Mouse (Mus musculus): ENCODE results near the gene Tpp2. TPM values are rescaled to one million over a fixed set of nuclear protein-coding genes. Genes with fewer than 3 reads are reported as not detected.
"Not testable (repeated sequence)": the region's sequence is repeated elsewhere in the genome, so short reads cannot be mapped to it uniquely, and the experiment has no call there.

Tpp2 gene
- total RNA-seq, 2 experiments from 2014 or later = 49.7 to 52.4 TPM

DNA sequence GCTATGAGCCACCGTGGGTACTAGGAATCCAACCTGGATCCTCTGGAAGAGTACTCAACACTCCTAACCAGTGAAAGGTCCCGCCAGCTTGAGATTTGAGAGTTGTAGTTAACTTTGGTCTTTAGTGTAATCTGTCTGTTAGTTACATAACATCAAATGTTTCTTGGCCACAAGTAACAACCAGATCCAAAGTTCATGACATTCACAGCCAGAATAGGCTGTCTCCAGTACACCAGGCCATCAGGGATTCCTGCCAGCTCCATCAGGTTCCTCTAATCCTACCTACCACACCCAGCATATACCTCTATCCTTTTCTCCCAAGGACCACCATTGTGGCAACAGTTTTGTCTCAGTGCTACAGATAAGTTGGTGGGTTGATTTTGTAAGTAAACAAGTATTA is 82.1 kb downstream of the Tpp2 start:
- DNase-seq (ENCODE audit: extremely low spot score in 1 of 2, low spot score in 1 of 2) = no peak

GRCm38 (mm10) chr1:44019934-44020333 is 86.5 kb downstream of the Tpp2 start, which contains the start of gene Mettl21c:
Gene Mettl21c (minus strand): TSS chr1:44020034.
- DNase-seq (ENCODE audit: extremely low spot score in 1 of 2, low spot score in 1 of 2) = no peak

DNA sequence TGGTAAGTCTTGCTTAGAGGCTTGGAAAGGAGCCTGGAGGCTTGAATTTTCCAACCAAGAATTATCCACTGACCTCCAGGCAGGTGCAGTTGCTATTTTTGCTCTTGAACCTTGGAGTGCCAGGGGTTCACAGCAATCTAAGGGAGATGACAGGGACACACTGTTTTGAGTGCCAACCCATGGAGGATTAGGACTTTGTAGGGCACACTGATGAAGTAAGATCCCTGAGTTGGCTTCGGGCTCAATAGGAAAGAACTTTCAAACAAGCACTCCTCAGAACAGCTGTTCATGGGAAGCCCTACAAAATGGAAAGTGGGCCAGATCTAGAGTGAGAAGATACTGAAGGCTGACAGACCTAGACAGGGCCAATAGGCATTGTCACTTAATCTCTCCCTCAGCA is 89.2 kb downstream of the Tpp2 start:
- no peak for DNase-seq (ENCODE audit: extremely low spot score in 1 of 2, low spot score in 1 of 2)

DNA sequence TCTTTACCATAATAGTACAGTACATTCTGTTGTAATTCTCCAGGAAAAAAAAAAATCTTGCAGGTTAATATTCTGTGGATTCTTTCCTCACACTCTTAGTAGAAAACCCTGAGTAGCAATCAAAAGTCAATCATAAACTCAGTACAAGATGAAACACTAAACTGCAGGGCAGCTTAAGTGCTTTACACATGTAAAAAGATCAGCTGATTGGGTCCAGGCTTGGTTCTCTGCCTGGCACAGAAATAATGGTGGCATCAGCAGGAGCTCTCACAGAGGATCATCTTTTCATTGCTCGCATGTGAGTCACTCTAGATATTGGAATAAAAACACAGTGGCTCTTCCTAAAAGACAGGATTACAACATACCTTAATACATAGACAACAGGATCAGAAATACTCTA is 94.2 kb downstream of the Tpp2 start:
- no peak for DNase-seq (ENCODE audit: extremely low spot score in 1 of 2, low spot score in 1 of 2)

- DNase-seq (ENCODE audit: extremely low spot score in 1 of 2, low spot score in 1 of 2) = no peak
These were observed 98.8 kb downstream of the Tpp2 start for GRCm38 (mm10) chr1:44032213-44032612.

DNA sequence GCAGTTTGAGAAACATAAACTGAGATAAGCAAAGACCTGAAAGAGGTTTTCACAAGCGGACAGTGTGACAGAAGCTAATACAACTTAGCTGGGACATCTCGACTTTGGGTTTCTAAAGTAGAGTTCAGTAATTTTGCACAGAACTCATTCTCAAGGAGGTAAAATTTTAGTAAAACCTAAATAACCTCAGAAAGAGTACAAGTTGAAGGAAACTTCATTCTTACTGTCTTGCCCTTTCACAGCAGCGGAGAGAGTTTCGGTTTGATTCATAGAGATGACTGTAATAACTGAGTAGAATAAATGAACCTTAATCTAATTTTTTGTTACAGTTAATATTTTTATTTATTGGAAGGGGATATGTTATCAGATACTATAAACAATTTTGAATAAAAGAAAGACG is 99.5 kb downstream of the Tpp2 start:
- DNase-seq (ENCODE audit: extremely low spot score in 1 of 2, low spot score in 1 of 2) = no peak

- DNase-seq (ENCODE audit: extremely low spot score in 1 of 2, low spot score in 1 of 2) = peak in 1 of 2 experiments; percentile 66
These were observed 108.5 kb downstream of the Tpp2 start for GRCm38 (mm10) chr1:44041797-44042554.

GRCm38 (mm10) chr1:44042555-44042915 is 109.1 kb downstream of the Tpp2 start:
- DNase-seq (ENCODE audit: extremely low spot score in 1 of 2, low spot score in 1 of 2) = no peak

- not testable (repeated sequence) for DNase-seq (ENCODE audit: extremely low spot score in 1 of 2, low spot score in 1 of 2)
These were observed 112.2 kb downstream of the Tpp2 start for GRCm38 (mm10) chr1:44045689-44046088.

DNA sequence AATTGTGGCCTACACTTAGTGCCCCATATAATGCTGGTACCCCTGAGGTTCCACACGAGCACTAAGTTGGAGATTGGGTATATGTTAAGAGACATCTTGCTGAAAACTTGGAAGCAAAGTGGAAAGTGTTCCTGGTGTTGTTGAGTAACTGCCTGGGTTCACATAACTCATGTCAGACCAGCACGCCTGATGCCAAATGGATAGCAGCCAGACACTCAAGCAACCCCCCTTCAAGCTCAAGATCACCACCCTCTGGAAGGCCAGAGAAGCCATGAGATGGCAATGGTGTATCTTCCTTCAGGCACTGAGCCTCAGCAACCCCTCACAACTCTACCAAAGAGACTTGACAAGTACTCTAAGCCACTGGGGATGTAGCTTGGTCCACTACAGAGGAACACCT is 113.1 kb downstream of the Tpp2 start:
- no peak for DNase-seq (ENCODE audit: extremely low spot score in 1 of 2, low spot score in 1 of 2)

Small RNA genes within 50 kb of the gene (microRNA-seq; reads per million reads assigned to microRNA genes)
- gene Gm24180 = 0 reads per million in 2 experiments

Other genes starting within 250 kb of the Tpp2 start
- gene 1500015O10Rik, start 203.0 kb upstream of the Tpp2 start, total RNA-seq (2021) = 1 to 10 TPM; 2.4 to 2.6 TPM
- 10 to 100 TPM; 41.0 to 42.7 TPM for gene Uxs1, start 105.8 kb upstream of the Tpp2 start, total RNA-seq (2021)
- gene Mettl21c, start 86.4 kb downstream of the Tpp2 start, total RNA-seq (2021) = under 1 TPM in 1 of 2 experiments, not detected in 1; 0.22 TPM
- not detected for gene Gm8251, start 128.3 kb downstream of the Tpp2 start, total RNA-seq (2021)
- gene Tex30, start 168.8 kb downstream of the Tpp2 start, total RNA-seq (2021) = 1 to 10 TPM; 7.3 to 9.9 TPM
- gene Kdelc1, start 185.2 kb downstream of the Tpp2 start, total RNA-seq (2021) = 1 to 10 TPM; 9.9 to 10.0 TPM
- gene Bivm, start 185.3 kb downstream of the Tpp2 start, total RNA-seq (2021) = 10 to 100 TPM; 34.1 to 40.1 TPM
- 10 to 100 TPM; 19.6 to 20.7 TPM for gene Ercc5, start 214.1 kb downstream of the Tpp2 start, total RNA-seq (2021)